ENCODE assay signal across 19 mouse cellular contexts in the genomic region with DNA sequence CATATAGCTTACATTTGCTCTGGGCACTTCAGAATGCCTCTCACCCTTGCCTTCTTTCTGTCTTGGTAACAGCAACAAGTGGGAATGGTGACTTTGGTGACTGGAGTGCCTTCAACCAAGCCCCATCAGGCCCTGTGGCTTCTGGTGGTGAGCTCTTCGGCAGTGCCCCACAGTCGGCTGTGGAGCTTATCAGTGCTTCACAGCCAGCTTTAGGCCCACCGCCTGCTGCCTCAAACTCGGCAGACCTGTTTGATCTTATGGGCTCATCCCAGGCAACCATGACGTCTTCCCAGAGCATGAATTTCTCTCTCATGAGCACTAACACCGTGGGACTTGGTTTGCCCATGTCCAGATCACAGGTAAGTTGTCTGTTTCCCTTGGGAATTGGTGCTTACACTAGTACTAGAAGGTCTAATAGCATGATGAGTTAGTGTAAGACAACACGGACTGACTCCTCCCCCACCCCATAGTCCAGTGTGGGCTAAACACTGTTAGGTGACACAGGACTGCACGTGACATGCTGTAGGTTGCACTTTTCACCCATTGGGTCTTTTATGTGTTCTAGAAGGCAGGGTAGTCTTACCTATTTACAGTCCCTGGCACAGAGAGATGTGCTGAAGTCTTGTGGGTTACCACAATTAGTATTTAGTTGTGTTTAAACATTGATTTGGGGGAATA. TPM values are rescaled to one million over a fixed set of nuclear protein-coding genes. Genes with fewer than 3 reads are reported as not detected.
DNase-seq lines count a peak whose midpoint lies in the region; ATAC-seq lines count a peak whose summit lies in the region.
"Had no signal": no experiment of that assay in that cellular context is flagged by ENCODE, and none has a peak within 500 bp of the region (broad histone marks: within the 10 kb centered on the region; RNA-seq: fewer than 3 reads in every experiment).

No protein-coding gene starts in this region.

- peak; percentile 93 for ATAC-seq in megakaryocyte progenitor cell, adult 5-6 weeks (replicated peaks; ENCODE audit: poor library complexity)
- ATAC-seq: activated CD4-positive, CD25-positive, alpha-beta regulatory T cell, adult 4 months; midbrain, embryonic 16.5 days had no signal

- 69% methylated on average over 8 of the region's 8 CpGs for WGBS in heart, embryonic 10.5 days

- no peak overlapping the region for H3K27ac ChIP-seq in heart, embryonic 10.5 days
- H3K27ac ChIP-seq: forebrain, embryonic 10.5 days; gastrocnemius, adult 2 months; limb, embryonic 13.5 days had no signal

- no peaks in the 10 kb centered on the region for H3K9me3 ChIP-seq in heart, embryonic 10.5 days
- H3K9me3 ChIP-seq: forebrain, embryonic 10.5 days; limb, embryonic 13.5 days had no signal

- H3K27me3 ChIP-seq in heart, embryonic 10.5 days (ENCODE audit: insufficient read depth, poor library complexity, severe bottlenecking) = no peaks in the 10 kb centered on the region
- H3K27me3 ChIP-seq: CH12.LX; limb, embryonic 13.5 days had no signal

- H3K4me1 ChIP-seq in heart, embryonic 10.5 days = no peaks in the 10 kb centered on the region
- H3K4me1 ChIP-seq: forebrain, embryonic 10.5 days; limb, embryonic 13.5 days had no signal

- DNase-seq in heart, embryonic 10.5 days (ENCODE audit: low spot score) = peak; percentile 93
- DNase-seq in heart, adult 8-10 months (ENCODE audit: low spot score) = no peak
- DNase-seq in MEL-GATA-1-ER (ENCODE audit: extremely low read depth, low read depth) (peak; percentile 26), liver (peak; percentile 79)
- no peak for DNase-seq in urinary bladder, postnatal 25 days (ENCODE audit: low spot score)
- no peak for DNase-seq in urinary bladder, postnatal 36 days (ENCODE audit: low spot score in 2 of 2)
- DNase-seq: cerebellum, postnatal 36 days; gastrocnemius, adult 2 months; heart, adult 18-20 months; kidney, adult 18-20 months; kidney, postnatal 25 days; spleen, adult 18-20 months; thymus, postnatal 14 days had no signal

- H3K36me3 ChIP-seq in heart, embryonic 10.5 days = peaks cover 79% of the 10 kb centered on the region

- H3K4me3 ChIP-seq in heart, embryonic 10.5 days = no peak overlapping the region
- H3K4me3 ChIP-seq: forebrain, embryonic 10.5 days; gastrocnemius, adult 2 months; limb, embryonic 13.5 days had no signal

RNA-seq across cellular contexts. Expression of a gene that starts 38.5 kb away (rescaled TPM):
- polyA plus RNA-seq in heart, embryonic 10.5 days (2016; fragmentation: Nextera tagmentation; extraction: Ambion mirVana) = 7.6 and 8.5 TPM in 2 replicates
- total RNA-seq in heart, adult 8-10 months (2022) = 1 to 10 TPM; 2.1 to 3.5 (median 3.1) TPM
- 5.2 and 6.3 TPM in 2 replicates for total RNA-seq in megakaryocyte progenitor cell, adult 5-6 weeks (2015)
- total RNA-seq in megakaryocyte progenitor cell, adult 5-6 weeks (2017) = 3.1 and 4.2 TPM in 2 replicates

RNA-seq across cellular contexts. Expression of a gene that starts 49.0 kb away (rescaled TPM):
- polyA plus RNA-seq in heart, embryonic 10.5 days (2016; fragmentation: Nextera tagmentation; extraction: Ambion mirVana) = 9.0 and 9.9 TPM in 2 replicates
- total RNA-seq in heart, adult 8-10 months (2022) = 1 to 10 TPM; 4.2 to 6.1 (median 4.7) TPM
- total RNA-seq in megakaryocyte progenitor cell, adult 5-6 weeks (2015) = 13.3 and 20.2 TPM in 2 replicates
- total RNA-seq in megakaryocyte progenitor cell, adult 5-6 weeks (2017) = 24.5 and 31.5 TPM in 2 replicates

RNA-seq across cellular contexts. Expression of a gene that starts 54.4 kb away (rescaled TPM):
- polyA plus RNA-seq in heart, embryonic 10.5 days (2016; fragmentation: Nextera tagmentation; extraction: Ambion mirVana) = 69.6 and 80.0 TPM in 2 replicates
- 10 to 100 TPM; 45.7 to 48.2 (median 47.2) TPM for total RNA-seq in heart, adult 8-10 months (2022)
- total RNA-seq in megakaryocyte progenitor cell, adult 5-6 weeks (2015) = 130 and 133 TPM in 2 replicates
- 133 and 160 TPM in 2 replicates for total RNA-seq in megakaryocyte progenitor cell, adult 5-6 weeks (2017)

Comparison
In these comparisons a context has a peak if more than half of its experiments do, and no peak if none do; other contexts are left out.
1. DNase-seq: peak in heart, embryonic 10.5 days (single experiment), MEL-GATA-1-ER (single experiment) and liver (single experiment); none in heart, adult 8-10 months (single experiment), urinary bladder, postnatal 25 days (single experiment) and urinary bladder, postnatal 36 days (0 of 2).